Mouse (Mus musculus) CH12.LX (cell line): Measurements from ENCODE around the gene Grm8. TPM values are rescaled to one million over a fixed set of nuclear protein-coding genes. Genes with fewer than 3 reads are reported as not detected.

Experiments
- DNase-seq: peaks from one replicate; pipeline ENCODE4 v3.0.0-alpha.2; 2013; ENCODE audit errors: extremely low read depth
- H3K27ac ChIP-seq: 2 replicates; pipeline ENCODE4 v1.5.1; 2012; ENCODE audit warnings: low read depth, mild to moderate bottlenecking, control low read depth, moderate library complexity; ENCODE audit not compliant: insufficient read depth
- H3K27me3 ChIP-seq: replicated peaks from 2 replicates; pipeline ENCODE3; 2012; ENCODE audit warnings: inconsistent platforms
- H3K36me3 ChIP-seq, 2 experiments: replicated peaks in 1 of 2; 2 replicates each; pipeline versions ENCODE3 to v1.6.1; 2012; ENCODE audit warnings: inconsistent platforms in 1 of 2, low read length in 1 of 2, mild to moderate bottlenecking in 1 of 2, mixed read lengths in 1 of 2, moderate library complexity in 1 of 2; ENCODE audit not compliant: control insufficient read depth in 1 of 2, insufficient read depth in 1 of 2
- H3K4me1 ChIP-seq, 2 experiments: 2 replicates each; pipeline ENCODE4 v1.6.1; 2012; ENCODE audit warnings: inconsistent platforms in 1 of 2, moderate library complexity in 1 of 2; ENCODE audit not compliant: insufficient read depth in 2 of 2, control insufficient read depth in 1 of 2
- H3K4me2 ChIP-seq: 2 replicates; pipeline ENCODE4 v1.6.1; 2012; ENCODE audit warnings: low read depth, mild to moderate bottlenecking, control low read depth; ENCODE audit not compliant: poor library complexity, insufficient read depth, severe bottlenecking
- H3K4me3 ChIP-seq, 3 experiments: fragments of 150-350 bp in 1 of 3; sonication (generic) in 1 of 3; replicated peaks in 1 of 3; 2 replicates each; pipeline versions ENCODE3 to v1.5.1; 2011 to 2012; ENCODE audit warnings: low read depth in 2 of 3, low read length in 2 of 3, mild to moderate bottlenecking in 2 of 3, moderate library complexity in 2 of 3, control low read depth in 1 of 3, improper control_type of control experiment in 1 of 3, inconsistent platforms in 1 of 3, mixed read lengths in 1 of 3; ENCODE audit not compliant: poor library complexity in 1 of 3
- H3K79me2 ChIP-seq: replicated peaks from 2 replicates; pipeline ENCODE4 v1.6.1; 2012; ENCODE audit warnings: mild to moderate bottlenecking, moderate library complexity; ENCODE audit not compliant: control insufficient read depth, poor library complexity, insufficient read depth, severe bottlenecking; ENCODE audit errors: extremely low read depth
- H3K9ac ChIP-seq: 2 replicates; pipeline ENCODE4 v1.6.1; 2012; ENCODE audit warnings: low read depth, mild to moderate bottlenecking, control low read depth, moderate library complexity; ENCODE audit not compliant: insufficient read depth
- H3K9me3 ChIP-seq: replicated peaks from 2 replicates; pipeline ENCODE3; 2012; ENCODE audit warnings: low read length, inconsistent platforms, mixed read lengths
- BHLHE40 ChIP-seq: IDR thresholded peaks from 2 replicates; pipeline ENCODE4 v1.6.1; 2011; ENCODE audit warnings: mild to moderate bottlenecking, low read depth, low read length, improper control_type of control experiment
- CHD1 ChIP-seq: IDR thresholded peaks from 2 replicates; pipeline ENCODE4 v1.6.1; 2012; ENCODE audit warnings: low read depth, low read length, improper control_type of control experiment, inconsistent platforms
- E2F4 ChIP-seq: IDR thresholded peaks from 2 replicates; pipeline ENCODE4 v1.6.1; 2011; ENCODE audit warnings: low read depth, low read length, improper control_type of control experiment; ENCODE audit not compliant: insufficient replicate concordance
- ELF1 ChIP-seq: IDR thresholded peaks from 2 replicates; pipeline ENCODE4 v1.6.1; 2014; ENCODE audit warnings: low read depth, mild to moderate bottlenecking, inconsistent platforms, low read length, improper control_type of control experiment
- ETS1 ChIP-seq: conservative IDR thresholded peaks from 2 replicates; pipeline ENCODE4 v1.6.1; 2012; ENCODE audit warnings: low read depth, mild to moderate bottlenecking, inconsistent platforms, low read length, improper control_type of control experiment, moderate library complexity
- GABPA ChIP-seq: IDR thresholded peaks from 2 replicates; pipeline ENCODE4 v1.6.1; 2012; ENCODE audit warnings: low read depth, low read length, improper control_type of control experiment, inconsistent platforms; ENCODE audit not compliant: insufficient replicate concordance
- HCFC1 ChIP-seq: IDR thresholded peaks from 2 replicates; pipeline ENCODE4 v1.6.1; 2012; ENCODE audit warnings: low read depth, mild to moderate bottlenecking, inconsistent platforms, low read length, improper control_type of control experiment
- JUN ChIP-seq: IDR thresholded peaks from 2 replicates; pipeline ENCODE4 v1.6.1; 2011; ENCODE audit warnings: low read depth, mild to moderate bottlenecking, low read length, improper control_type of control experiment, moderate library complexity; ENCODE audit not compliant: insufficient read depth
- JUND ChIP-seq: conservative IDR thresholded peaks from 2 replicates; pipeline ENCODE4 v1.6.1; 2011; ENCODE audit warnings: low read depth, low read length, improper control_type of control experiment
- MAFK ChIP-seq: IDR thresholded peaks from 2 replicates; pipeline ENCODE4 v1.6.1; 2011; ENCODE audit warnings: low read length, improper control_type of control experiment; ENCODE audit not compliant: insufficient replicate concordance
- MAX ChIP-seq: IDR thresholded peaks from 2 replicates; pipeline ENCODE4 v1.6.1; 2011; ENCODE audit warnings: low read length, improper control_type of control experiment
- MYC ChIP-seq: IDR thresholded peaks from 2 replicates; pipeline ENCODE4 v1.6.1; 2011; ENCODE audit warnings: low read depth, mild to moderate bottlenecking, improper control_type of control experiment, low read length
- NRF1 ChIP-seq: IDR thresholded peaks from 2 replicates; pipeline ENCODE4 v1.6.1; 2014; ENCODE audit warnings: low read depth, mild to moderate bottlenecking, inconsistent platforms, low read length, improper control_type of control experiment, moderate library complexity
- PAX5 ChIP-seq: IDR thresholded peaks from 2 replicates; pipeline ENCODE4 v1.6.1; 2012; ENCODE audit warnings: low read length, inconsistent platforms, mixed read lengths
- POLR2A ChIP-seq: IDR thresholded peaks from 2 replicates; pipeline ENCODE4 v1.6.1; 2011; ENCODE audit warnings: low read depth, mild to moderate bottlenecking, improper control_type of control experiment, low read length
- POLR2AphosphoS2 ChIP-seq: IDR thresholded peaks from 2 replicates; pipeline ENCODE4 v1.6.1; 2011; ENCODE audit warnings: low read depth, low read length, improper control_type of control experiment
- RCOR1 ChIP-seq: conservative IDR thresholded peaks from 2 replicates; pipeline ENCODE4 v1.6.1; 2012; ENCODE audit warnings: low read depth, mild to moderate bottlenecking, inconsistent platforms, low read length, improper control_type of control experiment
- SMC3 ChIP-seq: IDR thresholded peaks from 2 replicates; pipeline ENCODE4 v1.6.1; 2011; ENCODE audit warnings: low read depth, low read length, improper control_type of control experiment
- dilution Hi-C: fragments of 300-500 bp; cut with MboI; formaldehyde crosslinking; loops from 2 replicates; pipeline ENCODE4 v1.14.3; 2020; ENCODE audit warnings: low sequenced_read_pairs; ENCODE audit not compliant: extremely low pct_unique_long_range_greater_than_20kb, extremely low pct_ligation_motif_present
- in situ Hi-C: fragments of 300-500 bp; cut with MboI; formaldehyde crosslinking; loops from 3 replicates; pipeline ENCODE4 v1.14.3; 2019; ENCODE audit warnings: low sequenced_read_pairs, low pct_ligation_motif_present, low pct_unique_long_range_greater_than_20kb, mixed read lengths
- polyA plus RNA-seq: library from polyadenylated mRNA; unstranded; fragments of >175 nt; gene quantifications from 2 replicates; pipeline ENCODE4 v1.2.1, GENCODE M21; 2012; ENCODE audit warnings: low read depth; ENCODE audit not compliant: insufficient read length
- total RNA-seq, 2 experiments: library from RNA; depleted of rRNA; stranded (reverse); fragments of 300-350 nt in 1 of 2; fragments of >200 nt in 1 of 2; gene quantifications; 2 replicates each; pipeline ENCODE4 v1.2.3; 2012 to 2014

Gene Grm8
- total and polyA plus RNA-seq, 3 experiments, result 0.08 to 0.72 (median 0.21) TPM

DNA sequence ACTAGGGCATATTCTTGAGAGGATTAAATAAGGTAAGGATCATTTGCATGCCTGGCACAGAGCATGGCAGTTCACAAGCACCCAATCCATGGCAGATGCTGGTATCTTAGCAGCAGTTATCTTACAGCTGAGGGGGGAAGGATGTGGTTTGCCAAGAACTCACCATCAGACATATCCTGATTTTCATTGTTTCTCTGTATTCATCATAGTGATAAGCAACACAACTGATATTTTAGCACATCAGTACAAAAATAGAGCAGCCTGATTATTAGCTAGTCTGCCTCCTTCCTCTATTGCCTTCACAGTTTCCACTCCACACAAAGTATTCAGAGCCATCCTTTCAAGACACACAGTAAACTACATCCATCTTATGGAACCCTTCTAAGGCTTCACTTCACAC lies 230.6 kb downstream of the Grm8 start:
- no peak for DNase-seq
- Histone ChIP-seq H3K4me1 (no peaks in the 10 kb centered on the region), H3K36me3 (no peaks in the 10 kb centered on the region), H3K27me3 (no peaks in the 10 kb centered on the region), H3K4me2 (no peak overlapping the region), H3K9me3 (no peaks in the 10 kb centered on the region), H3K79me2 (no peaks in the 10 kb centered on the region), H3K4me3 (no peak overlapping the region), H3K9ac (no peak overlapping the region), H3K27ac (no peak overlapping the region)
- in situ Hi-C loops (no loop called here), dilution Hi-C loops (no loop called here)
- TF ChIP-seq ELF1, result no peak
- no peak for TF ChIP-seq MAX
- no peak for TF ChIP-seq POLR2A
- no peak for TF ChIP-seq E2F4

DNA sequence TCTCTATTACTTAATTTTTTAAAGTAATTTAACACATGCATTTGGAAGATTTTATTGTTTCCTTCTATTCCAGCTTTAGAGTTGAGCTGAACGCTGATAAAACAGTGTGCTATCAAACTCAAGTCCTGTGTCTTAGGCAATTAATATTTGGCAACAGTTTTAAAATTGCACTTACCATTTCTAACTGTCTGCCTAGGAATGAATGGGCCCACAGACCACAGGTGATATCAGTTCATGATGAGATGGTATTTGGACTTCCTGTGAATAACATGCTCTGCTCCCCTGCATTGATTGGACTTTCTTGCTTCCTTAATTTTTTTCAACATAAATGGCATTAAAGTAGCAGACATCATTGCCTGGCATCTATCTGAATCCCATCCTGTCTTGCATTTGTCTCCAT lies 232.8 kb downstream of the Grm8 start:
- no peak overlapping the region for H3K9ac ChIP-seq
- H3K9me3 ChIP-seq, result no peaks in the 10 kb centered on the region
- in situ Hi-C loops (no loop called here), dilution Hi-C loops (no loop called here)
- no peak overlapping the region for H3K4me3 ChIP-seq
- H3K4me2 ChIP-seq, result no peak overlapping the region
- no peaks in the 10 kb centered on the region for H3K4me1 ChIP-seq
- H3K79me2 ChIP-seq, result no peaks in the 10 kb centered on the region
- no peak overlapping the region for H3K27ac ChIP-seq
- H3K36me3 ChIP-seq, result no peaks in the 10 kb centered on the region
- no peak for TF ChIP-seq MYC
- no peak for TF ChIP-seq JUND
- TF ChIP-seq JUN, result no peak
- TF ChIP-seq ETS1, result no peak
- no peak for TF ChIP-seq MAFK
- no peak for TF ChIP-seq CHD1
- TF ChIP-seq HCFC1, result no peak
- no peak for TF ChIP-seq NRF1
- no peak for TF ChIP-seq GABPA
- no peak for TF ChIP-seq BHLHE40
- TF ChIP-seq SMC3, result no peak
- TF ChIP-seq PAX5, result no peak
- no peak for TF ChIP-seq ELF1
- TF ChIP-seq POLR2AphosphoS2, result no peak
- no peak for TF ChIP-seq RCOR1
- no peaks in the 10 kb centered on the region for H3K27me3 ChIP-seq
- no peak for DNase-seq
